Mouse (Mus musculus) midbrain, embryonic 13.5 days (tissue): Measurements from ENCODE around the gene Bglap. TPM values are rescaled to one million over a fixed set of nuclear protein-coding genes. Genes with fewer than 3 reads are reported as not detected.
A peak's percentile ranks its signal among the peaks of the same experiment; 100 is the strongest.

Source experiments
- ATAC-seq: fragments of 200-750 bp; cut with Nextera tagmentation; 2 replicates; pipeline ENCODE4 v1.8.0; 2017; ENCODE audit warnings: mild to moderate bottlenecking, moderate TSS enrichment, moderate library complexity
- H3K27ac ChIP-seq: fragments of 300-500 bp; sonication (generic); 2 replicates; pipeline ENCODE4 v1.5.1; 2015; ENCODE audit warnings: inconsistent platforms, mild to moderate bottlenecking, moderate library complexity
- H3K27me3 ChIP-seq: fragments of 300-500 bp; sonication (generic); 2 replicates; pipeline ENCODE4 v1.6.1; 2015; ENCODE audit warnings: mild to moderate bottlenecking, inconsistent platforms
- H3K36me3 ChIP-seq: fragments of 300-500 bp; sonication (generic); 2 replicates; pipeline ENCODE4 v1.6.1; 2015; ENCODE audit warnings: mild to moderate bottlenecking, inconsistent platforms
- H3K4me1 ChIP-seq: fragments of 300-500 bp; sonication (generic); replicated peaks from 2 replicates; pipeline ENCODE4 v1.6.1; 2015; ENCODE audit warnings: inconsistent platforms
- H3K4me2 ChIP-seq: fragments of 300-500 bp; sonication (generic); replicated peaks from 2 replicates; pipeline ENCODE4 v1.6.1; 2015; ENCODE audit warnings: moderate library complexity, mild to moderate bottlenecking, inconsistent platforms
- H3K4me3 ChIP-seq: fragments of 300-500 bp; sonication (generic); replicated peaks from 2 replicates; pipeline ENCODE4 v1.5.1; 2015; ENCODE audit warnings: mild to moderate bottlenecking, inconsistent platforms
- H3K9ac ChIP-seq: fragments of 300-500 bp; sonication (generic); replicated peaks from 2 replicates; pipeline ENCODE4 v1.6.1; 2015; ENCODE audit warnings: mild to moderate bottlenecking, inconsistent platforms
- H3K9me3 ChIP-seq: fragments of 300-500 bp; sonication (generic); 2 replicates; pipeline ENCODE4 v1.6.1; 2016; ENCODE audit warnings: mild to moderate bottlenecking, inconsistent platforms
- WGBS: fragments of 180-500 bp; shearing (Covaris S2); methylation state at CpG from one replicate; pipeline ENCODE4 v1.1.7; 2015; 5-methylcytosine and 5-hydroxymethylcytosine counted together
- polyA plus RNA-seq: library from polyadenylated mRNA; unstranded; fragments of >200 nt; fragmentation: Nextera tagmentation; extraction: Ambion mirVana; gene quantifications from 2 replicates; pipeline ENCODE4 v1.2.1, GENCODE M21; 2015

Bglap gene
- polyA plus RNA-seq, 1 experiment from 2014 or later: not detected

GRCm38 (mm10) chr3:88335436-88336053 is 48.7 kb downstream of the Bglap start:
- Histone ChIP-seq H3K27ac (peak overlapping the region; percentile 94), H3K4me2 (peak overlapping the region; percentile 73), H3K4me1 (peaks cover 30% of the 10 kb centered on the region), H3K9ac (peak overlapping the region; percentile 90), H3K36me3 (no peaks in the 10 kb centered on the region), H3K9me3 (no peaks in the 10 kb centered on the region), H3K4me3 (peak overlapping the region; percentile 73), H3K27me3 (no peaks in the 10 kb centered on the region)
- peak; percentile 69 for ATAC-seq
- WGBS: 1% methylated on average over 27 of the region's 27 CpGs

GRCm38 (mm10) chr3:88334902-88335435 is 49.3 kb downstream of the Bglap start:
- Histone ChIP-seq H3K4me2 (peak overlapping the region; percentile 73), H3K36me3 (no peaks in the 10 kb centered on the region), H3K27me3 (no peaks in the 10 kb centered on the region), H3K9ac (peak overlapping the region; percentile 90), H3K27ac (no peak overlapping the region), H3K4me1 (peaks cover 30% of the 10 kb centered on the region), H3K9me3 (no peaks in the 10 kb centered on the region), H3K4me3 (peak overlapping the region; percentile 73)
- WGBS: 39% methylated on average over 3 of the region's 3 CpGs
- no peak for ATAC-seq

GRCm38 (mm10) chr3:88334029-88334658 is 50.1 kb downstream of the Bglap start:
- Histone ChIP-seq H3K4me1 (peaks cover 30% of the 10 kb centered on the region), H3K4me3 (no peak overlapping the region), H3K9ac (no peak overlapping the region), H3K27ac (no peak overlapping the region), H3K4me2 (no peak overlapping the region), H3K27me3 (no peaks in the 10 kb centered on the region), H3K36me3 (peaks cover 8% of the 10 kb centered on the region), H3K9me3 (no peaks in the 10 kb centered on the region)
- ATAC-seq: no peak
- WGBS: 63% methylated on average over 12 of the region's 12 CpGs

Other genes starting within 250 kb of the Bglap start
- gene Mef2d, start 242.1 kb downstream of the Bglap start, polyA plus RNA-seq: 15.1 and 16.9 TPM in 2 replicates
- 0.12 TPM in 1 of 2 replicates, not detected in the other for gene Rhbg, start 129.8 kb downstream of the Bglap start, polyA plus RNA-seq
- gene Gm38392, start 97.3 kb downstream of the Bglap start, polyA plus RNA-seq: 0.16 TPM in 1 of 2 replicates, not detected in the other
- 11.2 and 11.6 TPM in 2 replicates for gene Tsacc, start 87.5 kb downstream of the Bglap start, polyA plus RNA-seq
- 529 and 545 TPM in 2 replicates for gene Cct3, start 87.3 kb downstream of the Bglap start, polyA plus RNA-seq
- 93.4 and 104 TPM in 2 replicates for gene Glmp, start 59.4 kb downstream of the Bglap start, polyA plus RNA-seq
- gene Tmem79, start 48.3 kb downstream of the Bglap start, polyA plus RNA-seq: 0.66 and 2.0 TPM in 2 replicates
- 70.1 and 78.3 TPM in 2 replicates for gene Smg5, start 48.2 kb downstream of the Bglap start, polyA plus RNA-seq
- 0.77 and 1.0 TPM in 2 replicates for gene Paqr6, start 19.9 kb downstream of the Bglap start, polyA plus RNA-seq
- gene Bglap3, start 11.7 kb downstream of the Bglap start, polyA plus RNA-seq: not detected in 2 replicates
- not detected in 2 replicates for gene Bglap2, start 5.8 kb downstream of the Bglap start, polyA plus RNA-seq
- gene Pmf1, start 25.9 kb upstream of the Bglap start, polyA plus RNA-seq: 51.7 and 56.8 TPM in 2 replicates
- 28.7 and 29.7 TPM in 2 replicates for gene Slc25a44, start 40.7 kb upstream of the Bglap start, polyA plus RNA-seq
- 28.8 and 31.1 TPM in 2 replicates for gene Sema4a, start 76.7 kb upstream of the Bglap start, polyA plus RNA-seq
- 21.4 and 23.4 TPM in 2 replicates for gene Lmna, start 125.5 kb upstream of the Bglap start, polyA plus RNA-seq
- gene Mex3a, start 147.9 kb upstream of the Bglap start, polyA plus RNA-seq: 49.5 and 51.5 TPM in 2 replicates
- not detected in 2 replicates for gene Rab25, start 163.8 kb upstream of the Bglap start, polyA plus RNA-seq
- 181 and 182 TPM in 2 replicates for gene Lamtor2, start 168.6 kb upstream of the Bglap start, polyA plus RNA-seq
- 39.1 and 46.7 TPM in 2 replicates for gene Ubqln4, start 169.3 kb upstream of the Bglap start, polyA plus RNA-seq
- 142 and 148 TPM in 2 replicates for gene Ssr2, start 191.4 kb upstream of the Bglap start, polyA plus RNA-seq
- 163 and 175 TPM in 2 replicates for gene Arhgef2, start 221.5 kb upstream of the Bglap start, polyA plus RNA-seq